7 mouse cellular contexts compared by ENCODE assay signal in the genomic region with DNA sequence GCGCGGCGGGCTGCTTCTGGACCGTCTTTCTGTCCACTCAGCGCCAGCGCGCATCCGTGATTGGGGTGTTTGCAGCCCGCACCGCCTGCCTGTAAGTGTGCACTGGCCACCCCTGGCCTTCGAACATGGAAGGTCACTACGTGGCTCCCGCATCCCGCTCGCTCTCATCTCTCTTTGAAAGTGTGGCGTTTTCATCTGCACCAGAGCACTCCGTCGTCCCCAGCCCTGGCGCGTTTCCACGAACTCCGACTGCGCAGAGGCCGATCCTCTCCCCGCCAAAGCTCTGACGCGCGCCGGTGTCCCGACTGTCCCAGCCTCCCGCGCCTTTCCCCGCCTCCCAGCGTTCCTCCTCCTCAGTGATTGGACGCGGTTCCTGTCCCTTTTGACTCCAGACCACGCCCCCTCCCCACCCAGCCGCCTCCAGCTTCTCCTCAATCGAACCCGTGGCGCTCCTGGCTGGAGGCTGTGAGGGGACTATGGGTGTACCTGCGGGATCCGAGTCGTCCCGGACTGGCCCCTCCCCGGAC. TPM values are rescaled to one million over a fixed set of nuclear protein-coding genes. Genes with fewer than 3 reads are reported as not detected.
DNase-seq lines count a peak whose midpoint lies in the region; ATAC-seq and TF ChIP-seq lines count a peak whose summit lies in the region.

A gene (plus strand): TSS at position 434 of the 527 bp plus-strand sequence.

- peak; percentile 99 for DNase-seq in adrenal gland, postnatal 36 days
- DNase-seq in heart, adult 2 months, result peak; percentile 97 to 98
- peak; percentile 95 to 97 for DNase-seq in kidney, adult 8-10 months
- DNase-seq in spleen, postnatal 10 days (ENCODE audit: low spot score in 2 of 2), result peak; percentile 88 to 97

- peak within 1 kb of the TSS; percentile 70 for H3K4me3 ChIP-seq in embryonic facial prominence, embryonic 13.5 days
- peak within 1 kb of the TSS; percentile 93 for H3K4me3 ChIP-seq in heart, adult 2 months
- H3K4me3 ChIP-seq in limb, embryonic 13.5 days, result peak within 1 kb of the TSS; percentile 73
- H3K4me3 ChIP-seq in midbrain, embryonic 16.5 days (ENCODE audit: low read depth, low read length), result peak within 1 kb of the TSS; percentile 79

- no peaks in the 10 kb centered on the region for H3K79me2 ChIP-seq in heart, adult 2 months (replicated peaks; ENCODE audit: control insufficient read depth, insufficient read depth, low read length)

- H3K27me3 ChIP-seq in embryonic facial prominence, embryonic 13.5 days, result peaks cover 25% of the 10 kb centered on the region
- no peaks in the 10 kb centered on the region for H3K27me3 ChIP-seq in heart, adult 2 months (ENCODE audit: control insufficient read depth, insufficient read depth, low read length)
- peaks cover 29% of the 10 kb centered on the region for H3K27me3 ChIP-seq in limb, embryonic 13.5 days
- H3K27me3 ChIP-seq in midbrain, embryonic 16.5 days (ENCODE audit: control insufficient read depth, insufficient read depth, low read depth, low read length), result peaks cover 10% of the 10 kb centered on the region

- peak within 1 kb of the TSS; percentile 99 for H3K4me2 ChIP-seq in embryonic facial prominence, embryonic 13.5 days
- peak within 1 kb of the TSS; percentile 98 for H3K4me2 ChIP-seq in limb, embryonic 13.5 days (replicated peaks)
- peak within 1 kb of the TSS; percentile 99 for H3K4me2 ChIP-seq in midbrain, embryonic 16.5 days (ENCODE audit: low read length)

- peak within 1 kb of the TSS; percentile 75 for H3K9ac ChIP-seq in embryonic facial prominence, embryonic 13.5 days
- H3K9ac ChIP-seq in heart, adult 2 months (ENCODE audit: low read depth, low read length), result peak within 1 kb of the TSS; percentile 83
- H3K9ac ChIP-seq in limb, embryonic 13.5 days, result peak within 1 kb of the TSS; percentile 72
- H3K9ac ChIP-seq in midbrain, embryonic 16.5 days (ENCODE audit: low read depth, low read length), result peak within 1 kb of the TSS; percentile 72

- TF ChIP-seq EP300 in heart, adult 2 months (IDR thresholded peaks at IDR 0.05; ENCODE audit: insufficient read depth, low read depth, low read length), result 0 out of 2 replicates have a peak, but pooled peaks have one; percentile 17

- peak within 1 kb of the TSS; percentile 39; the same call in 1 of the 2 replicates for H3K27ac ChIP-seq in embryonic facial prominence, embryonic 13.5 days
- peak within 1 kb of the TSS; percentile 64 for H3K27ac ChIP-seq in heart, adult 2 months
- H3K27ac ChIP-seq in limb, embryonic 13.5 days, result no peak within 1 kb of the TSS
- H3K27ac ChIP-seq in midbrain, embryonic 16.5 days (ENCODE audit: low read length), result peak within 1 kb of the TSS; percentile 13; the same call in 1 of the 2 replicates

- no peaks in the 10 kb centered on the region for H3K9me3 ChIP-seq in embryonic facial prominence, embryonic 13.5 days
- no peaks in the 10 kb centered on the region for H3K9me3 ChIP-seq in limb, embryonic 13.5 days
- no peaks in the 10 kb centered on the region for H3K9me3 ChIP-seq in midbrain, embryonic 16.5 days (replicated peaks; ENCODE audit: control insufficient read depth, low read length, poor library complexity, severe bottlenecking)

- H3K36me3 ChIP-seq in embryonic facial prominence, embryonic 13.5 days, result no peaks in the 10 kb centered on the region
- no peaks in the 10 kb centered on the region for H3K36me3 ChIP-seq in heart, adult 2 months (ENCODE audit: control insufficient read depth, insufficient read depth, low read length)
- H3K36me3 ChIP-seq in limb, embryonic 13.5 days, result no peaks in the 10 kb centered on the region
- no peaks in the 10 kb centered on the region for H3K36me3 ChIP-seq in midbrain, embryonic 16.5 days (ENCODE audit: control insufficient read depth, insufficient read depth, low read length)

- H3K4me1 ChIP-seq in embryonic facial prominence, embryonic 13.5 days, result peaks cover 7% of the 10 kb centered on the region
- H3K4me1 ChIP-seq in heart, adult 2 months (ENCODE audit: control insufficient read depth, insufficient read depth, low read length), result no peaks in the 10 kb centered on the region
- H3K4me1 ChIP-seq in limb, embryonic 13.5 days, result peaks cover 7% of the 10 kb centered on the region
- H3K4me1 ChIP-seq in midbrain, embryonic 16.5 days (ENCODE audit: control insufficient read depth, insufficient read depth, low read length), result peaks cover 9% of the 10 kb centered on the region; the same call in 1 of the 2 replicates

- intact Hi-C loops in heart, adult 2 months (cut with DNase I), result loop anchor here (2.0 kb wide), 1 partner anchor 17 kb away; a partner anchor contains a TSS

- peak; percentile 96 for ATAC-seq in embryonic facial prominence, embryonic 13.5 days (ENCODE audit: insufficient number of reproducible peaks, insufficient read depth, low FRiP score, low TSS enrichment, low read depth)
- peak; percentile 98 for ATAC-seq in limb, embryonic 13.5 days (ENCODE audit: low FRiP score, low read depth)
- peak; percentile 97 for ATAC-seq in midbrain, embryonic 16.5 days

- WGBS in embryonic facial prominence, embryonic 13.5 days, result under 1% methylated on average over 46 of the region's 46 CpGs
- WGBS in heart, adult 2 months, result under 1% methylated on average over 46 of the region's 46 CpGs
- WGBS in limb, embryonic 13.5 days, result under 1% methylated on average over 46 of the region's 46 CpGs
- WGBS in midbrain, embryonic 16.5 days, result under 1% methylated on average over 45 of the region's 46 CpGs

- no peak for TF ChIP-seq CTCF in heart, adult 2 months (IDR thresholded peaks at IDR 0.05)

- peak; percentile 71 for TF ChIP-seq POLR2A in heart, adult 2 months (IDR thresholded peaks at IDR 0.05; ENCODE audit: insufficient read depth, low read depth, low read length)

RNA-seq across cellular contexts. Expression of the gene that starts here (rescaled TPM):
- total RNA-seq in adrenal gland, postnatal 36 days (2021), result 1 to 10 TPM; 1.2 to 2.4 TPM
- 2.2 TPM in 2 replicates for polyA plus RNA-seq in embryonic facial prominence, embryonic 13.5 days (2015; fragmentation: Nextera tagmentation; extraction: Ambion mirVana)
- total RNA-seq in heart, adult 2 months (2021), result under 1 TPM; 0.75 to 0.78 TPM
- 1.00 and 1.4 TPM in 2 replicates for polyA plus RNA-seq in heart, adult 2 months (2012; rRNA removed)
- 1.8 and 2.5 TPM in 2 replicates for polyA plus RNA-seq in limb, embryonic 13.5 days (2015; fragmentation: Nextera tagmentation; extraction: Ambion mirVana)
- polyA plus RNA-seq in midbrain, embryonic 16.5 days (2015; fragmentation: Nextera tagmentation; extraction: Ambion mirVana), result 1.1 and 1.7 TPM in 2 replicates
